Mouse (Mus musculus): ENCODE measurements around the gene Ube2h. TPM values are rescaled to one million over a fixed set of nuclear protein-coding genes. Genes with fewer than 3 reads are reported as not detected.

The Ube2h gene
- polyA plus RNA-seq, 1 experiment from 2014 or later = 38.9 TPM

DNA sequence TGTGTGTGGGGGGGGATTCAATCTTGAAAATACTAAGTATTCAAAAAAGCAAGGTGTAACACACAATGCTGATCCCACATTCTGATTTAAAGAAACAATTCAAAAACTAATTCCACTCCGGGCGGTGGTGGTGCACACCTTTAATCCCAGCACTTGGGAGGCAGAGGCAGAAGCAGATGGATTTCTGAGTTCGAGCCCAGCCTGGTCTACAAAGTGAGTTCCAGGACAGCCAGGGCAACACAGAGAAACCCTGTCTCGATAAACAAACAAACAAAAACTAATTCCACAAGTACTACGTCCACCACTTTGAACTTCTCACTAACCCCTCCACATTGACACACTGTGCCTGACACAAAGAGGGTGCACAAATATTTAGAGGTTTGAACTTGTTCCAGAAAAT is 4.7 kb downstream of the Ube2h start:
- no peak for DNase-seq (ENCODE audit: low spot score)

DNA sequence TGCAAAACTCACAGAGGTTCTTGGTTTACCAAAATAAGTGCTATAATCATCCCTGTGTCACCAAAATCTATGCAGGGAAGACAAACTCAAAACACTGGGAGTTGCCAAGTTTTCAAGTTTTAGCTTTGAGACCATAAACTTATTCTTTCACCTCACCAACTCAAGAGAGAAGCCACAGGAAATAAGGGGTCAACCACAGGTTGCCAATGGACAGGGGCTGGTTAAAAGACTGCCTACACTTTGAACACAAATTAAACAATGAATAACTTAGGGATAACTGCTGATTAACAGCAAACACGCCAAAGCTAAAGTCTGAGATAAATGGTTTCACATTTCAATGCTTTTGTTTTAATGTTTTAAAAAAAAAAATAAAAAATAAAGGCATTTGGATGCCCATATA is 5.2 kb downstream of the Ube2h start:
- DNase-seq (ENCODE audit: low spot score) = no peak

DNA sequence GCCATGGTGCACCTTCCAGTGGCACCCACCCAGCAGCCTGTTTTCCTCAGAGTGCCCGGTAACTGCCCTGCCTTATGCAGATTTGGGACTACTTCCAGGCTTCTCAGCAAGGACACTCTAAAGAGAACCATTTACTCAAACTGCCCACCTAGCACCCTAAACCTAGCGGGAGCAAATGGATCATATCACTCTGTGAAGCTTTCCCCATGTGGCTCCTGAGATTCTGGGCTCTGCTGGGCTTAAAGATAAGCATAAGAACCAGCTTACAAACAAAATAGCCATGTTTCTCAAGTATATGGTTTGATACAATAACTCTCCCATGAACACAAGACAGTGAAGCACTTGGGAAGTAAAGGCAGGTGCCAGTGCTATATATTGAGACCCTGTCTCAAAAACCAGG is 11.8 kb downstream of the Ube2h start:
- DNase-seq (ENCODE audit: low spot score) = no peak

- DNase-seq (ENCODE audit: low spot score) = no peak
Observed at GRCm38 (mm10) chr6:30287958-30288357, 16.4 kb downstream of the Ube2h start.

DNA sequence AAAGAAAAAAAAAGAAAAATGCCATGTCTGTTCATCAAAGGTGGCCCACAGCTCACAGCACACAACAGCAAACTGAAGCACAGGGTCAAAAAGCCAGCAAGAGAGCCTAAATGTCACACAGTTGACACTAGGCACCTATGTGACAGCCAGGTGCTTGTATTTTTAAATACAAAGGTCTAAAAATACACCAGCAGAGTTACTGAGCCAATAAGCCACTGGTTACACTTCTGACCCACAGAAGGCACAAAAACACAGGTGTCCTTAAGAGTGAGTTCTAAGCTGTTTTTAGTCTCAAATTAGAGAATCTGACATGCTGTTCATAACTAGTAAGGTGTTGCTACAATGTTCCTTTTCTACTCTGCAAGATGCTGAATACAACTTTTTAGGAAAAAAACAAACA is 17.7 kb downstream of the Ube2h start:
- peak; percentile 11 for DNase-seq (ENCODE audit: low spot score)

- DNase-seq (ENCODE audit: low spot score) = no peak
Observed at GRCm38 (mm10) chr6:30284177-30284576, 20.2 kb downstream of the Ube2h start.

- no peak for DNase-seq (ENCODE audit: low spot score)
Observed at GRCm38 (mm10) chr6:30282361-30282760, 22.0 kb downstream of the Ube2h start.

DNA sequence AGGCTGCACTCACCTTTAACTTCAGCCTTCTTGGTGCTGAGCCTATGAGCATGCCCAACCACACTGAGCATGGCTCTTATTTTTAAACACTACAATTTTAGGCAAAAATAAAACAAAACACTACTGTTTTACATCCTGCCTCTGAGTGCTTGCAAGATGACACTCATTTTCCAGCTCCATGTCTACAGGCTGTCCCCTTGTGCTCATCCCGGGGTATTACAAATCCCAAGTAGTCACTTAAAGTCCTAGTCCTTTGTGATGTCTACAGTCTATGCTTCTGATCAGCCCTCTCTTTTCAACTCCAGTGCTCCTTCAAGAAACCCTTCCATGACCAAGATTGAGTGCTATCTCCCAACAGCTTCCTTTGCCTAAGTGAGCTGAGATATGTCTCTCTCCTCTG is 26.0 kb downstream of the Ube2h start:
- no peak for DNase-seq (ENCODE audit: low spot score)

- DNase-seq (ENCODE audit: low spot score) = no peak
Observed at GRCm38 (mm10) chr6:30276882-30277281, 27.5 kb downstream of the Ube2h start.

GRCm38 (mm10) chr6:30276375-30276774 is 28.0 kb downstream of the Ube2h start:
- no peak for DNase-seq (ENCODE audit: low spot score)

- no peak for DNase-seq (ENCODE audit: low spot score)
Observed at GRCm38 (mm10) chr6:30275159-30275847, 29.0 kb downstream of the Ube2h start.

GRCm38 (mm10) chr6:30272911-30273310 is 31.4 kb downstream of the Ube2h start:
- DNase-seq (ENCODE audit: low spot score) = no peak

GRCm38 (mm10) chr6:30272338-30272905 is 31.9 kb downstream of the Ube2h start:
- no peak for DNase-seq (ENCODE audit: low spot score)

GRCm38 (mm10) chr6:30269846-30270245 is 34.5 kb downstream of the Ube2h start:
- no peak for DNase-seq (ENCODE audit: low spot score)

GRCm38 (mm10) chr6:30267486-30267885 is 36.9 kb downstream of the Ube2h start:
- no peak for DNase-seq (ENCODE audit: low spot score)

- no peak for DNase-seq (ENCODE audit: low spot score)
Observed at GRCm38 (mm10) chr6:30265402-30265801, 38.9 kb downstream of the Ube2h start.

DNA sequence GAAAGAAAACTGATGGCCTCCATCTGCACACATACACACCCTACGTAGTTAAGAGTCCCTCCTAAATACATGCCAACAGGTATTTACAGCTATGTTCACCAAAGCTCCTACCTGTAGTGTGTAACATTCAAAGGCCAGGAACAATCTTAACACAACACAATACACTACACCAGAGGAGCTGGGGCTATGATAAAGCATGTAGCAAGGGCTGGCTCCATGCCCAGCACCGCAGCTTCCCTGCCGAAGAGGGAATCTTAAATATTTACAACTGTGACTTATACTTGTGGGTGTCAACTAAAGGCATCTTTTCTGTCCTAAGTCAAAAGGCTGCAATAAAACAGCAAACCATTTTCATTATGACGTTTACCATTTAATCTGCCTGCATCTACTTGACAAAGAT is 41.3 kb downstream of the Ube2h start:
- no peak for DNase-seq (ENCODE audit: low spot score)

DNA sequence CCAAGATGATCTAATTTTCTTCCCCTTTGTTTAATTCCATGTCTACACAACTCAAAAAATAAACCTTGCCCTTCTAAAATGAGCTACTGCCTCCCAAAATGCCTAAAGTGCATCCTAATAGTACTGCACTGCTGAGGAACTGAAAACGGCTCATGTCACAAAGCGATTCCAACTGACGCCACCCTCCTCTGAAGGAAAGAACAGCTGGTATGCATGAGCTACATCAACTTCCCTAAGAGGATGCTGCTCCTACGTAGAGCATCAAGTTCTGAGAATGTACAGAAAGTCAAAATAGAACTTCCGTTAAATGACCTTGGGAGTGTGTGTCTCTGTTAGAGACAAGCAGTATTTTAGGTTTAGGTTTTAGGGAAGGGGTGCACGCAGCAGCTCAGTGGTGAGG is 45.1 kb downstream of the Ube2h start:
- DNase-seq (ENCODE audit: low spot score) = no peak

GRCm38 (mm10) chr6:30257962-30258361 is 46.4 kb downstream of the Ube2h start:
- DNase-seq (ENCODE audit: low spot score) = no peak

DNA sequence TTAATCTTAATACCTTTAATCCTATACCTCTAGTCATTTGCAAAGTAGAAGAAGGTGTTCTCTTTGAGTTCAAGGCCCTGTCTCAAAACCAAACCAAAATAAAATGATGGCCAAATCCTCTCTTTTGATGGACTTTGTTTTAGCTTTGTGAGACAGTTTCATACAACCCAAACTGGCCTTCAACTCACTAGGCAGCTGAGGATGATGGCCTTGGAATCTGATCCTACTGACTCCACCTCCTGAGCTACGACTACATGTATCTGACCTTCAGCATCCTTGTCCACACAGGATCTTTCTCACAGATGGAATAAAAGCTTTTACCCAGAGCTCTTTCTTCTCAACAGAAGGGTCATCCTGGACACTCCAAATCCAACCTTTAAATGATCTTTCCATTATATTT is 48.5 kb downstream of the Ube2h start:
- no peak for DNase-seq (ENCODE audit: low spot score)

GRCm38 (mm10) chr6:30252271-30253010 is 51.9 kb downstream of the Ube2h start:
- DNase-seq (ENCODE audit: low spot score) = no peak

GRCm38 (mm10) chr6:30248708-30249107 is 55.6 kb downstream of the Ube2h start:
- DNase-seq (ENCODE audit: low spot score) = no peak

- DNase-seq (ENCODE audit: low spot score) = no peak
Observed at GRCm38 (mm10) chr6:30245940-30246339, 58.4 kb downstream of the Ube2h start.
